11 mouse cellular contexts compared by ENCODE assay signal in the genomic region with DNA sequence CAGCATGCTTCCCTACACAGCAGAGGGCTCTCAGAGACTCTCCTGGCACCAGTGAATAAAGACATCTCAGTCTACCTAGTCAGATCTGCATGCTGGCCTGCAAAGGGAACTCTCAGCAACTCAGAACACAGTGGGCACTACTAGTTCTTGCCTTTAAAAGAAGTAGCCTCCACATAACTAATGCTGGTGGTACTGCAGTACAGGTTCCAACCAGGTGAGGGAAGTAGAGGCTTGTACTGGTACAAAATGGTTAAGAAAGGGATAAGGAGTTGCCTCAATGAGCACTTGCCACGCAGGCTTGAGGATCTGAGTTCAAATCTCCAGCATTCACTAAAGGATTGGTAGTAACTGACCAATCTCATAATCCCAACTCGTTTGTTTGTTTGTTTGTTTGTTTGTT.
DNase-seq lines count a peak whose midpoint lies in the region; ATAC-seq and TF ChIP-seq lines count a peak whose summit lies in the region.
"Had no signal": no experiment of that assay in that cellular context is flagged by ENCODE, and none has a peak within 500 bp of the region (broad histone marks: within the 10 kb centered on the region; RNA-seq: fewer than 3 reads in every experiment).

No protein-coding gene starts in this region.

- no peak for TF ChIP-seq POLR2A in cerebellum, adult 2 months (IDR thresholded peaks at IDR 0.05; ENCODE audit: borderline replicate concordance, insufficient read depth, low read length)

- peak; percentile 14; the same call in 1 of the 2 replicates for TF ChIP-seq CTCF in cerebellum, adult 2 months (IDR thresholded peaks at IDR 0.05; ENCODE audit: borderline replicate concordance, insufficient read depth, low read depth, low read length)

- DNase-seq in cerebellum, adult 2 months, result peak in 1 of 2 experiments; percentile 16
- DNase-seq in cerebellum, adult 11-12 months, result no peak
- peak; percentile 18 for DNase-seq in left cerebral cortex, postnatal 4 days
- no peak for DNase-seq in left cerebral cortex, postnatal 10 days (ENCODE audit: extremely low spot score in 1 of 2, low spot score in 2 of 2)
- peak; percentile 45 for DNase-seq in embryo, embryonic 10 days (ENCODE audit: low spot score)
- peak; percentile 54 for DNase-seq in lung, postnatal 36 days
- no peak for DNase-seq in gastrocnemius, adult 18-20 months (ENCODE audit: low spot score)
- DNase-seq: liver, embryonic 13.5 days had no signal

- no peaks in the 10 kb centered on the region for H3K36me3 ChIP-seq in forebrain, embryonic 16.5 days (ENCODE audit: control insufficient read depth, insufficient read depth)
- H3K36me3 ChIP-seq: embryonic facial prominence, embryonic 12.5 days; liver, embryonic 13.5 days had no signal

- H3K4me1 ChIP-seq in cerebellum, adult 2 months (ENCODE audit: control insufficient read depth, insufficient read depth, low read length), result peaks cover 10% of the 10 kb centered on the region
- 0 out of 2 replicates have a peak, but pooled peaks cover 5% of the 10 kb centered on the region for H3K4me1 ChIP-seq in forebrain, embryonic 16.5 days (replicated peaks; ENCODE audit: control insufficient read depth, insufficient read depth, low read length)
- H3K4me1 ChIP-seq: embryonic facial prominence, embryonic 12.5 days had no signal

- H3K9me3 ChIP-seq in forebrain, embryonic 16.5 days (ENCODE audit: control insufficient read depth, low read length), result no peaks in the 10 kb centered on the region
- H3K9me3 ChIP-seq: embryonic facial prominence, embryonic 12.5 days; liver, embryonic 13.5 days had no signal

- intact Hi-C loops in left cerebral cortex, postnatal 4 days (cut with DNase I), result no loop called here
- intact Hi-C loops in left cerebral cortex, postnatal 10 days (cut with DNase I), result no loop called here

- no peak overlapping the region for H3K4me3 ChIP-seq in cerebellum, adult 2 months (replicated peaks; ENCODE audit: insufficient read depth, low read depth, low read length)
- no peak overlapping the region for H3K4me3 ChIP-seq in forebrain, embryonic 16.5 days (replicated peaks; ENCODE audit: low read length)
- H3K4me3 ChIP-seq: embryonic facial prominence, embryonic 12.5 days; liver, embryonic 13.5 days had no signal

- no peaks in the 10 kb centered on the region for H3K27me3 ChIP-seq in cerebellum, adult 2 months (ENCODE audit: control insufficient read depth, insufficient read depth, low read length)
- H3K27me3 ChIP-seq in forebrain, embryonic 16.5 days (replicated peaks; ENCODE audit: control insufficient read depth, insufficient read depth, low read length), result no peaks in the 10 kb centered on the region
- H3K27me3 ChIP-seq: embryonic facial prominence, embryonic 12.5 days had no signal

- no peak overlapping the region for H3K4me2 ChIP-seq in forebrain, embryonic 16.5 days (ENCODE audit: low read length)
- H3K4me2 ChIP-seq: embryonic facial prominence, embryonic 12.5 days; liver, embryonic 13.5 days had no signal

- H3K27ac ChIP-seq in cerebellum, adult 2 months (ENCODE audit: insufficient read depth, low read length), result no peak overlapping the region
- H3K27ac ChIP-seq in forebrain, embryonic 16.5 days (ENCODE audit: low read length), result no peak overlapping the region
- H3K27ac ChIP-seq: embryonic facial prominence, embryonic 12.5 days; liver, embryonic 13.5 days had no signal

- no peak overlapping the region for H3K9ac ChIP-seq in forebrain, embryonic 16.5 days (replicated peaks; ENCODE audit: low read depth, low read length)
- H3K9ac ChIP-seq: embryonic facial prominence, embryonic 12.5 days; liver, embryonic 13.5 days had no signal

- no peak for ATAC-seq in forebrain, embryonic 16.5 days
- ATAC-seq: inflammation-experienced regulatory T-cells, adult 6 months had no signal

- 96% methylated on average over 2 of the region's 2 CpGs for WGBS in cerebellum, adult 2 months
- WGBS in forebrain, embryonic 16.5 days, result 75% methylated on average over 2 of the region's 2 CpGs

Comparison
In these comparisons a context has a peak if more than half of its experiments do, and no peak if none do; other contexts are left out.
1. DNase-seq: peak in left cerebral cortex, postnatal 4 days (single experiment), embryo, embryonic 10 days (single experiment) and lung, postnatal 36 days (single experiment); none in cerebellum, adult 11-12 months (single experiment), left cerebral cortex, postnatal 10 days (0 of 2) and gastrocnemius, adult 18-20 months (single experiment).